Mouse (Mus musculus) bone marrow macrophage, adult 2 months (primary cell): Measurements from ENCODE around the gene Chit1.

Experiments
- CTCF ChIP-seq: IDR thresholded peaks from 2 replicates; pipeline ENCODE4 v1.5.1; 2012; ENCODE audit warnings: low read depth, mild to moderate bottlenecking, low read length, moderate library complexity
- POLR2A ChIP-seq: IDR thresholded peaks from 2 replicates; pipeline ENCODE4 v1.6.1; 2012; ENCODE audit warnings: mild to moderate bottlenecking, low read depth, low read length, borderline replicate concordance

- TF ChIP-seq POLR2A (no peak), CTCF (no peak)
Observed at GRCm38 (mm10) chr1:134162510-134163225, 51.6 kb downstream of the Chit1 start.
